Mouse (Mus musculus) left cerebral cortex, postnatal 25 days (tissue): ENCODE results near the gene Npepps. TPM values are rescaled to one million over a fixed set of nuclear protein-coding genes. Genes with fewer than 3 reads are reported as not detected.
"Not testable (repeated sequence)": the region's sequence is repeated elsewhere in the genome, so short reads cannot be mapped to it uniquely, and the experiment has no call there.

Experiments used
- DNase-seq, 2 experiments: peaks; one replicate each; pipeline ENCODE4 v3.0.0; 2022; ENCODE audit warnings: low spot score in 2 of 2, mixed read lengths in 1 of 2
- intact Hi-C: fragments of 180-260 bp; cut with DNase I; formaldehyde crosslinking; loops from one replicate; pipeline ENCODE4 v1.15.1; 2025
- total RNA-seq, 2 experiments: library from RNA; stranded (reverse); gene quantifications; 2 replicates each; pipeline ENCODE4 v1.2.3; 2021

The Npepps gene
- total RNA-seq, 2 experiments from 2014 or later = 133 to 134 TPM

DNA sequence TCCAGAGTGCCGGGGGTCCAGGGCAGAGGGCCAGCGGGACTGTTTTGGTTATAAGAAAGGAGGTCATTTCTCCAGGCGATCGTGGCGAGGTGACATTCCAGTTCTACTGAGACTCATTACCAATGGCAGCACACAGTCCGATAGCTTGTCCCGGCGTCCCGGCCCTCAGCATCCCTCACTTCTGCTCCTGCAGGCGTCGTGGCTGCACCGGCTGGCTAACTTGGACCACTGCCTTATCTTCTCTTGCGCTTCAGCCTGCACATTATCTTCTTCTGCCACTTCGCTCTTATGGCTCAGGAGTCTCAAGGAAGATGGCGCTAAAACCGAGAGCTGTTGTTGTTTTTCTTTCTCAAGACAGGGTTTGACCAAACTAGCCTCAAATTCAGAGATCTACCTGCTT is 21.0 kb upstream of the Npepps start:
- intact Hi-C loops = no loop called here
- no peak for DNase-seq

- no peak for DNase-seq
- intact Hi-C loops = no loop called here
These were observed 19.5 kb upstream of the Npepps start for GRCm38 (mm10) chr11:97299939-97300338.

DNA sequence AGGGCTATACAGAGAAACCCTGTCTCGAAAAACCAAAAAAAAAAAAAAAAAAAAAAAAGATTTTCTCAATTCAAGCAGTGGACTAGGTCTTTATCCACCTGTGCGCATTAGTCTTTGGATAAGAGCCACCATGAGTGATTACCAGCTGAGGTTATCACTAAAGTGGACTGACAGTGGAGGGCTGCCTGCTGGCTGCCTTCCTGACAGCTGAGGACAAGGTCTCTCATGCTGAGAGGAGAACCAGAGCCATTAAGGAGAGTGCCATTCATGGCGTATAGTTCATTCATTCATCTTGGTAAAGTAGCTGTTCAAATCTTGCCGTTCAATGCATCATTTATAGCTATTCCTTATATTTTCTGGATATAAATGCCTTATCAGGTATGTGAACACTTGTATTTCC is 16.1 kb upstream of the Npepps start:
- DNase-seq = no peak
- intact Hi-C loops = no loop called here

- intact Hi-C loops = no loop called here
- no peak for DNase-seq
These were observed 12.3 kb upstream of the Npepps start for GRCm38 (mm10) chr11:97292731-97293130.

GRCm38 (mm10) chr11:97289276-97290230 is 9.1 kb upstream of the Npepps start:
- peak in 1 of 2 experiments; percentile 49 for DNase-seq
- intact Hi-C loops = no loop called here

DNA sequence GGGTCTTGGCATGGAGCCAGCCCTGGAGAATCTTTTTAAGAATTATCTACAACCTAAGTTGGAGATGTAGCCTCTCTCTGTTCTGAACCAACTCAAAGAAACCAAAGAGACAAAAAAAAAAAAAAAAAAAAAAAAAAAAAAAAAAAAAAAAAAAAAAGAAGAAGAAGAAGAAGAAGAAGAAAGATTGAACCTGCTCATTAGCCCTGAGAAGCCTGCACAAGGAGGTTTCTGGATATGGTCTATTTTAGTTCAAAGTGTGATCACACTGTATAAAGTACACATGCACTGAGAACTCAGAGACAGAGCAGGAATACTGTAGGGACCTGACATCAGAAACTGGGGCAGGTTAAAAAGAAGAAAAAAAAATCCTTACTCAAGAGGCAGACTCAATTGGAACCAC is 7.2 kb upstream of the Npepps start:
- no peak for DNase-seq
- intact Hi-C loops = no loop called here

- DNase-seq = no peak
- intact Hi-C loops = no loop called here
These were observed 6.5 kb upstream of the Npepps start for GRCm38 (mm10) chr11:97286973-97287372.

DNA sequence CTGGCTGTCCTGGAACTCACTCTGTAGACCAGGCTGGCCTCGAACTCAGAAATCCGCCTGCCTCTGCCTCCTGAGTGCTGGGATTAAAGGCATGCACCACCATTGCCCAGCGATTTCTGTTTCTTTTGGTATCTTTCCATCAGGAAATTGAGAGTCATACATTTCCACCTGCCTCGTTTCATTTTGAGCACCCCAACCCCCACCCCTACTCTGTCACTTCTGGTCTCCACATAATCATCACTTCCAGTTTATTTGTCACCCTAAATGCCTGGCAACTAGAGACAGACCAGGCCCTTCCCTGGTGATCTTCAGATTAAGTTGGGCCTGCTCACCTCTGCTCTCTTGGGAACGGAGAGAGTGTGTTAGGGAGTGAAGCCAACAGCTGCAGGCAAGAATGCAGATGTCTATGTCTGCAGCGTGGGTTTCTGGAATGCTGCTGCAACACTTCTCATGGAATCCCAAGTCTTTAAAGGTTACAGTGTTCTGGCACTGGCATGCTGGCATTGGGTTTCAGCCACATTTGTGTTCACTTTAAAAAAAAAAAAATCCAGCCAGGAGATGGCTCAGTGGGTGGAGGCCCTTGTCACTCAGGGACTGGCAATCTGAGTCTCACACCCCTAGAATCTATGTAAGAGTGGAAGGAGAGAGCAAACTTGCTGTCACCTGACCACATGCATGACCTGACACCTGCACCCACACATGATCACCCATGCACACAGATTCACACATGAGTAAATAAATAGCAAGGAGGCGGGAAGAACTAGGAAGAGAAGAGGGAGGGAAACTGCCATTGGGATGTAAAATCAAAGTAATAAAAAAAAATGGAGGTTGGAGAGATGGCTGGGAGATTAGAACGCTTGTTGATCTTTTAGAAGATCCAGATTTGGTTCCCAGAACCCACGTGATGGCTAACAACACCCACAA is 5.7 kb upstream of the Npepps start:
- DNase-seq = peak in 1 of 2 experiments; percentile 10
- intact Hi-C loops = no loop called here

DNA sequence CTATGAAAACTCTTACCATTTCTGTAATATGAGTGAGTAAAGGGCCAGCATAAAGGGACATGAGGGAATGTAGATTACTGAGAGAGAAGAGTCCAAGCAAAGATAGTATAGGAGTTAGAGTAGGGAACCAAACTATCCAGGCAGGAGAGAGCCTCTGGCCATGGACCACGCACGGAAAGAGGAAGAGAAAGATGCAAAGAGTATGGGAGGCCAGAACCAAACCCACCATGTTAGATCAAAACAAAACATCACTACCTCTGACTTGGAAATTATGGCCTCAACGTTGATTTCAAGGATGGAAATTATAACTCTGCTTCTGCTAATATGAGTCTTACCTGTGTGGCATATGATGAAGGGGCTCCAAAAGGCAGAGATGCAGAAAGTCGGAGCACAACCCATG is 4.4 kb upstream of the Npepps start:
- intact Hi-C loops = no loop called here
- no peak for DNase-seq

GRCm38 (mm10) chr11:97282179-97282578 is 1.7 kb upstream of the Npepps start:
- DNase-seq = no peak
- intact Hi-C loops = no loop called here

- peak; percentile 42 to 64 for DNase-seq
- intact Hi-C loops = loop anchor here (1.0 to 2.0 kb wide), 2 partner anchors 32 to 91 kb away; no protein-coding TSS in a partner anchor
These were observed 828 bp downstream of the Npepps start for GRCm38 (mm10) chr11:97279405-97280215.

DNA sequence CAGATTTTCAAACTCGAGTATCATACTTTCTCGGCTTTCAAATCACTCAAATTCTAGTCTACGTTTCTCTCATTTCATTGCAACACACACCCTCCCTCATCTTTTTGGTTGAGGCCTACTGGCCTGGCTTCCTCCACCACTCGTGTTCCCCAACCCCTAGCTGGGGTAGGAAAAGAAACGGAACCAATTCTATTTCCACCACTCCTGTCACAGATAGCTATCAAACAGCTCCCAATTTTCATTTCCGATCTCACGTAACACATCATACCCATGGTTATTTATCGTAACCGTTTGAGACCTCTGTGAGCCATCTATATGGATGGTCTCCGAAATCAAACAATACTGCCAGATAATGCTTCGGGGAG is 1.4 kb downstream of the Npepps start:
- DNase-seq = no peak
- intact Hi-C loops = loop anchor here (2.0 kb wide), 1 partner anchor 90 kb away; no protein-coding TSS in a partner anchor

DNA sequence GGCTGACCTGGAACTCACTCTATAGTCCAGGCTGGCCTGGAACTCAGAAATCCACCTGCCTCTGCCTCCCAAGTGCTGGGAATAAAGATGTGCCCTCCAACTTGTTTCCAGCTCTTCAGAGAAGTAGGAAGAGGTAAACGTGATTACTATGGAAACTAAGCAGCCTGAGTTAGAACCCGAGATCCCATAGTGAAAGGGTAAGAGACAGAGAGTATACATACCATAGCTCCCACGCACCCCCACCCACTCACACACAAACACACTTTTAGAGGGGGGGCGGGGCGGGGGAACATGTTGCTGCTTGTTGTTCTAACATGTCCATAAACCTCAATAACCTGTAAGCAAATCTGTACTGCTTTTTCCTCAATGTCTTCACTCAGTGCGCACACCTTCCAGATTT is 2.0 kb downstream of the Npepps start:
- no peak for DNase-seq
- intact Hi-C loops = loop anchor here (2.0 kb wide), 1 partner anchor 90 kb away; no protein-coding TSS in a partner anchor

GRCm38 (mm10) chr11:97277166-97277565 is 3.3 kb downstream of the Npepps start:
- intact Hi-C loops = no loop called here
- DNase-seq = no peak

DNA sequence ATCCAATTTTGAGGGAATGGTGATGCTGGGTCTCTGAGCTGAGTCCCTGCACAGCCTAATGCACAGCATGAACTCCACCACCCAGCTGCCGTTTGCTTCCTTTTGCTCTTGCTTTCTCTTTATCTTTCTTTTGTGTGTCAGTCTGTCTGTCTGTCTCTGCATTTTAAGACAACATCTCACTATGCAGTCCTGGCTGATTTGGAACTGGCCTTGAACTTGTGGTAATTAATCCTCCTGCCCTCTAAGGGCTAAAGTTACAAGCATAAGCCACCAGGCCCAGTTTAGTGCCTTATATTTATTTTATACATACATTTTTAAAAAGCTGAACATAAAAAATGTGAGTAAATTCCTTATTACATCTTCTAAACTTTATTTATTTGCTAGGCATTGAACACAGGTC is 4.4 kb downstream of the Npepps start:
- no peak for DNase-seq
- intact Hi-C loops = no loop called here

DNA sequence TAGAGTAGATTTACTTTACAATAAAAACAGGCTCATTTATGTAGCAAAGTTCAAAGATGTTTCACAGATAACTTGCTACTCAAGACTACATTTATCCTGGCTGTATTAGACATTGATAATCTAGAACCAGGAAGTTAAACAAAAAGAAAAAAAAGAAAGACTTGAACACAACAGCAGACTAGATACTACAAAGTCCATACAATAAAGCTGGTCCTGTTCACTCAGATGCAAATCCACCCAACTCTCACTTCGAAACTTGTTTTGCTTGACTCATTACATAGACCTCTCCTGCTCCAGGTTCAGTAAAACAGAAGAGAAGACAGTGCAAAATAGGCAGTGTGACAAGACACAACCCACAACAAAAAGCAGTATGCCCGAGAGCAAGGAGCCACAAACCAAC is 5.1 kb downstream of the Npepps start:
- intact Hi-C loops = no loop called here
- DNase-seq = no peak

- intact Hi-C loops = not testable (repeated sequence)
These were observed 5.5 kb downstream of the Npepps start for GRCm38 (mm10) chr11:97274947-97275346.

GRCm38 (mm10) chr11:97273613-97274012 is 6.8 kb downstream of the Npepps start:
- intact Hi-C loops = no loop called here

More at GRCm38 (mm10) chr11:97274947-97275346, 5.5 kb downstream of the Npepps start:
- not testable (repeated sequence) for DNase-seq

DNA sequence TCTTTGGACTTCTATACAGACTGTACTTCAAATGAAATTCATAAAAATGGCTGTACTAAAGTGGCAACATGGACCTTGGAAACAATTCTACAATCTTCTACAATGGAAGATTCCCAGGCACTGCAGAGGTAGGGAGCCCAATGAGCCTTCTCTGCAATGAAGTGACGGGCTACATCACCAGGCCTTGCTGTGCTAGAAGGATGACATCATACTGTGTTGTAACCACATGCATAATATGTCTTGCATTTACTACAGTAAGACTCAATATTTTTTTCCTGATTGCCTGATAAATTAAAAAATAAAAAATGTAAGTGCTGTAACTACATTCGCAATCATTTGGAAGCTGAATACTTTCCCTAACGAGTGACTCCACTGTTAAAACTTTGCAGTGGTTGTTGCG is 7.6 kb downstream of the Npepps start:
- intact Hi-C loops = no loop called here
- DNase-seq = no peak

More at GRCm38 (mm10) chr11:97273613-97274012, 6.8 kb downstream of the Npepps start:
- no peak for DNase-seq
